Mouse (Mus musculus): Measurements from ENCODE around the gene Fam13a. TPM values are rescaled to one million over a fixed set of nuclear protein-coding genes. Genes with fewer than 3 reads are reported as not detected.

The Fam13a gene
- polyA plus RNA-seq, 2 experiments, result 2.7 to 5.7 TPM

DNA sequence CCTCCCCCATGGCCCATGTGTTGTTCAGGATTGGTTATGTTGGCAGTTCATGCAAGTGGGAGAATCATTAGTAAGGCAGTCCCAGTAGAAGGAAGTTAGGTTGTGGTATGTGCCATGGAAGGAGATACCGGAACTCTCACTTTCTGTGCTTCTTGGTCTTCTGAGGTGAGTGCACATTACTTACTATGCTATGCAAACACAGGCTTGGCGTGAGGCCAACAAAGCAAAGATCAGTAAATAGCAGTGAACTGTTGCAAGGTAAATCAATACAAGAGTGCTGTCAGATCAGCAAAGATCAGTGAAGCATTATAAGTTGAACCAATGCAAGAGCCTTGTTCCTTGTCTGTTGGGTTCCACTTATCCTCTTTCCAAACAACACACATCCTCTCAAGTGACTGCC lies 28.9 kb upstream of the Fam13a start:
- ATAC-seq (ENCODE audit: low FRiP score, low read depth) (no peak), DNase-seq (ENCODE audit: low spot score) (no peak)
- WGBS, result 87% methylated on average over 2 of the region's 2 CpGs
- Histone ChIP-seq H3K4me3 (replicated peaks; ENCODE audit: low read length) (no peak overlapping the region), H3K9me3 (ENCODE audit: control insufficient read depth, low read length) (no peaks in the 10 kb centered on the region), H3K9ac (ENCODE audit: low read depth, low read length, severe bottlenecking) (no peak overlapping the region), H3K4me2 (replicated peaks; ENCODE audit: low read depth, low read length, severe bottlenecking) (no peak overlapping the region), H3K27ac (replicated peaks; ENCODE audit: low read depth, low read length) (no peak overlapping the region), H3K4me1 (ENCODE audit: control insufficient read depth, insufficient read depth, low read length) (no peaks in the 10 kb centered on the region), H3K27me3 (ENCODE audit: control insufficient read depth, insufficient read depth, low read length) (no peaks in the 10 kb centered on the region), H3K36me3 (ENCODE audit: control insufficient read depth, insufficient read depth, low read length) (no peaks in the 10 kb centered on the region)
- TF ChIP-seq POLR2A (IDR thresholded peaks at IDR 0.05; ENCODE audit: borderline replicate concordance, extremely low read depth, insufficient read depth, insufficient read length), result no peak

- WGBS, result 41% methylated on average over 1 of the region's 1 CpGs
- DNase-seq (ENCODE audit: low spot score) (peak; percentile 11), ATAC-seq (ENCODE audit: low FRiP score, low read depth) (no peak)
- H3K4me2 ChIP-seq (replicated peaks; ENCODE audit: low read depth, low read length, severe bottlenecking), result no peak overlapping the region
- no peaks in the 10 kb centered on the region for H3K36me3 ChIP-seq (ENCODE audit: control insufficient read depth, insufficient read depth, low read length)
- H3K27ac ChIP-seq (replicated peaks; ENCODE audit: low read depth, low read length), result no peak overlapping the region
- H3K4me1 ChIP-seq (ENCODE audit: control insufficient read depth, insufficient read depth, low read length), result no peaks in the 10 kb centered on the region
- no peak for TF ChIP-seq POLR2A (IDR thresholded peaks at IDR 0.05; ENCODE audit: borderline replicate concordance, extremely low read depth, insufficient read depth, insufficient read length)
- H3K4me3 ChIP-seq (replicated peaks; ENCODE audit: low read length), result no peak overlapping the region
- no peak overlapping the region for H3K9ac ChIP-seq (ENCODE audit: low read depth, low read length, severe bottlenecking)
- H3K27me3 ChIP-seq (ENCODE audit: control insufficient read depth, insufficient read depth, low read length), result no peaks in the 10 kb centered on the region
- H3K9me3 ChIP-seq (ENCODE audit: control insufficient read depth, low read length), result no peaks in the 10 kb centered on the region
Measured at GRCm38 (mm10) chr6:59039719-59040118, 15.4 kb upstream of the Fam13a start.

GRCm38 (mm10) chr6:59032748-59033147 lies 8.4 kb upstream of the Fam13a start:
- no peaks in the 10 kb centered on the region for H3K36me3 ChIP-seq (ENCODE audit: control insufficient read depth, insufficient read depth, low read length)
- no peaks in the 10 kb centered on the region for H3K9me3 ChIP-seq (ENCODE audit: control insufficient read depth, low read length)
- no peak overlapping the region for H3K27ac ChIP-seq (replicated peaks; ENCODE audit: low read depth, low read length)
- no peak overlapping the region for H3K9ac ChIP-seq (ENCODE audit: low read depth, low read length, severe bottlenecking)
- TF ChIP-seq POLR2A (IDR thresholded peaks at IDR 0.05; ENCODE audit: borderline replicate concordance, extremely low read depth, insufficient read depth, insufficient read length), result no peak
- no peak overlapping the region for H3K4me3 ChIP-seq (replicated peaks; ENCODE audit: low read length)
- no peak overlapping the region for H3K4me2 ChIP-seq (replicated peaks; ENCODE audit: low read depth, low read length, severe bottlenecking)
- ATAC-seq (ENCODE audit: low FRiP score, low read depth), result no peak
- no peaks in the 10 kb centered on the region for H3K27me3 ChIP-seq (ENCODE audit: control insufficient read depth, insufficient read depth, low read length)
- WGBS, result 75% methylated on average over 5 of the region's 5 CpGs
- no peaks in the 10 kb centered on the region for H3K4me1 ChIP-seq (ENCODE audit: control insufficient read depth, insufficient read depth, low read length)
- no peak for DNase-seq (ENCODE audit: low spot score)

DNA sequence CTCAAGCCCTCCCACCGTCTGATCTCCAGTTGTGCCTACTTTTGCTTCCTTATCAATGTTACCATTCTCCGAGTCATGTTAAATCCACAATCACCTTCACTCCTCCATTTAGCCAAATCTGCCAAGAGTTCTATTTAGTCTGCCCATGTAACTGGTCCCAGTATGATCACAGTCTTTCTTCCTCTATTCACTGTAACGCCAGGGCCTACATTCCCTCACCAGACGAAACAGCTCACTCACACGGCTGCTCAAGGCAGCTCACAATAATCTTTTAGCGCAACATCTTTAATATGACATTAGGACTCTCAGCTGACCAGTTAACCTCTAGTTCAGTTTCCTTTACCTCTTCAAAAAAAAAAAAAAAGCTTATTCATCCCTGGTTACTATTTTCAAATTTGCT lies 7.2 kb upstream of the Fam13a start:
- no peak for TF ChIP-seq POLR2A (IDR thresholded peaks at IDR 0.05; ENCODE audit: borderline replicate concordance, extremely low read depth, insufficient read depth, insufficient read length)
- WGBS, result 83% methylated on average over 6 of the region's 6 CpGs
- ATAC-seq (ENCODE audit: low FRiP score, low read depth), result no peak

DNA sequence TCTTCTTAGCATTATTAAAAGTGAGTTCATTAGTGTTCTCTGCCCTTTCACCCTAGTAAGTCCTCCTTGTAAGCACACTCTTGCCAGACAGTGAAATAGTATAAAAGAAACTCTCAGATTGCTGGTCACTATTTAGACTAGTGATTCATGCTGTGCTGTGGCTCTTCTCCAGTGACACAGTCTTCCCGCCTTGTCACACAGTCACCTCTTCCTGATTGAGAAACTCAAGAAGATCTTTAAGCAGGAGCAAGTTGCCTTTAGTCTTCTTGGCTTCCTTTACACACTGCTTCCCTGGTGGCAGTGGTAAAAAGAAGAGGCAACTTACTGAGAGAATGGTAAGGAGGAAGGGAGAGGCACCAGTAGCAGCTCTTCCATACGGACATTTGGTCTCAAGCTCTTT lies 6.3 kb upstream of the Fam13a start:
- Histone ChIP-seq H3K4me2 (replicated peaks; ENCODE audit: low read depth, low read length, severe bottlenecking) (no peak overlapping the region), H3K9ac (ENCODE audit: low read depth, low read length, severe bottlenecking) (no peak overlapping the region), H3K27ac (replicated peaks; ENCODE audit: low read depth, low read length) (no peak overlapping the region), H3K9me3 (ENCODE audit: control insufficient read depth, low read length) (no peaks in the 10 kb centered on the region), H3K36me3 (ENCODE audit: control insufficient read depth, insufficient read depth, low read length) (no peaks in the 10 kb centered on the region), H3K4me1 (ENCODE audit: control insufficient read depth, insufficient read depth, low read length) (no peaks in the 10 kb centered on the region), H3K27me3 (ENCODE audit: control insufficient read depth, insufficient read depth, low read length) (no peaks in the 10 kb centered on the region), H3K4me3 (replicated peaks; ENCODE audit: low read length) (no peak overlapping the region)
- DNase-seq (ENCODE audit: low spot score), result no peak
- ATAC-seq (ENCODE audit: low FRiP score, low read depth), result no peak
- no peak for TF ChIP-seq POLR2A (IDR thresholded peaks at IDR 0.05; ENCODE audit: borderline replicate concordance, extremely low read depth, insufficient read depth, insufficient read length)
- WGBS, result 84% methylated on average over 2 of the region's 2 CpGs

More for the DNA sequence above, 7.2 kb upstream of the Fam13a start:
- H3K4me1 ChIP-seq (ENCODE audit: control insufficient read depth, insufficient read depth, low read length), result no peaks in the 10 kb centered on the region
- H3K4me2 ChIP-seq (replicated peaks; ENCODE audit: low read depth, low read length, severe bottlenecking), result no peak overlapping the region
- no peaks in the 10 kb centered on the region for H3K36me3 ChIP-seq (ENCODE audit: control insufficient read depth, insufficient read depth, low read length)
- H3K9ac ChIP-seq (ENCODE audit: low read depth, low read length, severe bottlenecking), result no peak overlapping the region
- H3K27ac ChIP-seq (replicated peaks; ENCODE audit: low read depth, low read length), result no peak overlapping the region
- no peaks in the 10 kb centered on the region for H3K9me3 ChIP-seq (ENCODE audit: control insufficient read depth, low read length)
- no peaks in the 10 kb centered on the region for H3K27me3 ChIP-seq (ENCODE audit: control insufficient read depth, insufficient read depth, low read length)
- DNase-seq (ENCODE audit: low spot score), result no peak
- no peak overlapping the region for H3K4me3 ChIP-seq (replicated peaks; ENCODE audit: low read length)

DNA sequence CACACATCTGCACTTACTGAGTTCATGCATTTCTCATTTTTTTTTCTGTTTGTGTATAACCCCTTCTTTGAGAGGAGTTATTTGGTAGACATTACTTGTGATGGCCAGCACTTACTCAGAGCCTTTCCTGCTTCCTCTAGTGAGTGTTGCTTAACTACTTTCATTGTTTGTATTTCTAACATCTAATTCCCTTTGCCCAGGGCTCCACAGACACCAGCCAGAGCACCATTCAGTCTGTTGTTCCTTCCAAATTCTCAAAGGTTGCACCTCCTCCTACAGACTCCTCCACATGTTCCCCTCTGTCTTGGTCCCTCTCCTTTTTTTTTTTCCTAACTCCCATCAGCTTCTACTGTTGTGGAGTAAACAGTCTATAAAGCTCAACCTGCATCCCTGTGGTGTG lies 5.7 kb upstream of the Fam13a start:
- H3K4me2 ChIP-seq (replicated peaks; ENCODE audit: low read depth, low read length, severe bottlenecking), result no peak overlapping the region
- no peaks in the 10 kb centered on the region for H3K4me1 ChIP-seq (ENCODE audit: control insufficient read depth, insufficient read depth, low read length)
- no peak for DNase-seq (ENCODE audit: low spot score)
- no peak overlapping the region for H3K9ac ChIP-seq (ENCODE audit: low read depth, low read length, severe bottlenecking)
- no peaks in the 10 kb centered on the region for H3K9me3 ChIP-seq (ENCODE audit: control insufficient read depth, low read length)
- no peaks in the 10 kb centered on the region for H3K27me3 ChIP-seq (ENCODE audit: control insufficient read depth, insufficient read depth, low read length)
- H3K36me3 ChIP-seq (ENCODE audit: control insufficient read depth, insufficient read depth, low read length), result no peaks in the 10 kb centered on the region
- no peak overlapping the region for H3K27ac ChIP-seq (replicated peaks; ENCODE audit: low read depth, low read length)
- no peak for TF ChIP-seq POLR2A (IDR thresholded peaks at IDR 0.05; ENCODE audit: borderline replicate concordance, extremely low read depth, insufficient read depth, insufficient read length)
- H3K4me3 ChIP-seq (replicated peaks; ENCODE audit: low read length), result no peak overlapping the region
- ATAC-seq (ENCODE audit: low FRiP score, low read depth), result no peak
